Mouse (Mus musculus) stomach, embryonic 14.5 days (tissue): Measurements from ENCODE around the gene Junb. TPM values are rescaled to one million over a fixed set of nuclear protein-coding genes. Genes with fewer than 3 reads are reported as not detected.
A peak's percentile ranks its signal among the peaks of the same experiment; 100 is the strongest.

ENCODE experiments used
- ATAC-seq: fragments of 200-750 bp; cut with Nextera tagmentation; 2 replicates; pipeline ENCODE4 v1.8.0; 2017; ENCODE audit warnings: low read depth, moderate TSS enrichment; ENCODE audit not compliant: insufficient number of reproducible peaks, insufficient read depth, low FRiP score
- H3K27ac ChIP-seq: fragments of 300-500 bp; sonication (generic); 2 replicates; pipeline ENCODE4 v1.5.1; 2014; ENCODE audit warnings: mild to moderate bottlenecking, low read length, moderate library complexity, mixed read lengths
- H3K27me3 ChIP-seq: fragments of 300-500 bp; sonication (generic); 2 replicates; pipeline ENCODE4 v1.6.1; 2014; ENCODE audit warnings: low read length, control low read depth, mixed read lengths; ENCODE audit not compliant: control insufficient read depth, insufficient read depth
- H3K36me3 ChIP-seq: fragments of 300-500 bp; sonication (generic); 2 replicates; pipeline ENCODE4 v1.6.1; 2014; ENCODE audit warnings: mild to moderate bottlenecking, control low read depth, low read length, moderate library complexity, mixed read lengths; ENCODE audit not compliant: control insufficient read depth, insufficient read depth
- H3K4me1 ChIP-seq: fragments of 300-500 bp; sonication (generic); 2 replicates; pipeline ENCODE4 v1.6.1; 2014; ENCODE audit warnings: low read length, control low read depth, mixed read lengths; ENCODE audit not compliant: control insufficient read depth, insufficient read depth
- H3K4me2 ChIP-seq: fragments of 300-500 bp; sonication (generic); replicated peaks from 2 replicates; pipeline ENCODE4 v1.6.1; 2014; ENCODE audit warnings: low read depth, low read length, control low read depth
- H3K4me3 ChIP-seq: fragments of 300-500 bp; sonication (generic); 2 replicates; pipeline ENCODE4 v1.5.1; 2014; ENCODE audit warnings: low read depth, low read length, control low read depth
- H3K9ac ChIP-seq: fragments of 300-500 bp; sonication (generic); replicated peaks from 2 replicates; pipeline ENCODE4 v1.6.1; 2014; ENCODE audit warnings: low read depth, mild to moderate bottlenecking, control low read depth, low read length, moderate library complexity, mixed read lengths
- H3K9me3 ChIP-seq: fragments of 300-500 bp; sonication (generic); 2 replicates; pipeline ENCODE4 v1.6.1; 2016; ENCODE audit warnings: low read depth, low read length, control low read depth; ENCODE audit not compliant: control insufficient read depth
- WGBS: fragments of 180-500 bp; shearing (Covaris S2); extraction: QIAGEN DNeasy Blood & Tissue Kit; methylation state at CpG from one replicate; pipeline ENCODE4 v1.1.7; 2014; 5-methylcytosine and 5-hydroxymethylcytosine counted together
- polyA plus RNA-seq: library from polyadenylated mRNA; unstranded; fragments of >200 nt; fragmentation: Nextera tagmentation; extraction: Ambion mirVana; gene quantifications from 2 replicates; pipeline ENCODE4 v1.2.1, GENCODE M21; 2014

Gene Junb
- polyA plus RNA-seq, 1 experiment from 2014 or later: 16.9 TPM

DNA sequence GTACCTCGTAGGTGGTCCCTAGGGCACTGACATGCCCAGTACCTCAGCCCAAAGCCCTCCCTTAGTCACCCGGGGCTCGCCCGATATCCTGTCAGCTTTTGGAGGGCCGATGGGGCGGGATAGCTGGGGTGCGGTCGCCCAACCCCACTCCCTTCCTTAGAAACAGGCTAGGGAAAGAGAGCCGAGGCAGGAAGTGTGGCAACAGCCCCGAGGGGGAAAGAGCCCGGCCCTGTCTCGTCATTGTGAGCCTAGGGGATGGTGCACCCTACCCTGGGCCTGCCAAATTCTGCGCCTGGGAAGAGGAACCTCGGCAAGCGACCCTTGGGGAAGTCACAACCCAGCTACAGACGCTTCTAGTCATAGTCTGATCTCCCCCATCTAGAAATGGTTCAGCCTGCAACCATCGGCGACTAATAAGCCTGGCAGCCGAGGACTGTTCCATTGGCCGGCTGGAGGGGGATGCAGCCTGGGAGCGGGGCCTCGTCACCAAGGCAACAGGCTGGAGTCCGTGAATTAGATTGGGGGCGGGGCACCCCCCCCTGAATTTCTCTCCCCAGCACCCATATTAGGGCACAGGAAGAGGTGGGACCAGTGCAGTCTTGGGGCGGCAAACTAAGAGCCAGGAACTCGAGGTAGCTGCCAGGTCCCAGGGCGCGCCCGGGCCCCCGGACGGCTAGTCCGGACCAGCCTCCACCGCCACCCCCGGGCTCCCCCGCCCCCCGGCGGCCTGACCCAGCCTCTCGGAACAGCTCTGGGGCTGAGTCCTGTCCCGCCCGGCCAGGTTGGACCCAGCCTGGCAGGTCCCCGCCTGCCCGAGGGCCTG lies 1.3 kb upstream of the Junb start:
- peak; percentile 38 for ATAC-seq
- WGBS: 3% methylated on average over 40 of the region's 42 CpGs
- H3K9ac ChIP-seq: peak overlapping the region; percentile 18; the same call in 1 of the 2 replicates
- no peaks in the 10 kb centered on the region for H3K27me3 ChIP-seq
- H3K9me3 ChIP-seq: no peaks in the 10 kb centered on the region
- peak overlapping the region; percentile 89 for H3K27ac ChIP-seq
- H3K36me3 ChIP-seq: no peaks in the 10 kb centered on the region
- peak overlapping the region; percentile 99 for H3K4me2 ChIP-seq
- peak overlapping the region; percentile 56 for H3K4me3 ChIP-seq
- H3K4me1 ChIP-seq: peaks cover 64% of the 10 kb centered on the region

DNA sequence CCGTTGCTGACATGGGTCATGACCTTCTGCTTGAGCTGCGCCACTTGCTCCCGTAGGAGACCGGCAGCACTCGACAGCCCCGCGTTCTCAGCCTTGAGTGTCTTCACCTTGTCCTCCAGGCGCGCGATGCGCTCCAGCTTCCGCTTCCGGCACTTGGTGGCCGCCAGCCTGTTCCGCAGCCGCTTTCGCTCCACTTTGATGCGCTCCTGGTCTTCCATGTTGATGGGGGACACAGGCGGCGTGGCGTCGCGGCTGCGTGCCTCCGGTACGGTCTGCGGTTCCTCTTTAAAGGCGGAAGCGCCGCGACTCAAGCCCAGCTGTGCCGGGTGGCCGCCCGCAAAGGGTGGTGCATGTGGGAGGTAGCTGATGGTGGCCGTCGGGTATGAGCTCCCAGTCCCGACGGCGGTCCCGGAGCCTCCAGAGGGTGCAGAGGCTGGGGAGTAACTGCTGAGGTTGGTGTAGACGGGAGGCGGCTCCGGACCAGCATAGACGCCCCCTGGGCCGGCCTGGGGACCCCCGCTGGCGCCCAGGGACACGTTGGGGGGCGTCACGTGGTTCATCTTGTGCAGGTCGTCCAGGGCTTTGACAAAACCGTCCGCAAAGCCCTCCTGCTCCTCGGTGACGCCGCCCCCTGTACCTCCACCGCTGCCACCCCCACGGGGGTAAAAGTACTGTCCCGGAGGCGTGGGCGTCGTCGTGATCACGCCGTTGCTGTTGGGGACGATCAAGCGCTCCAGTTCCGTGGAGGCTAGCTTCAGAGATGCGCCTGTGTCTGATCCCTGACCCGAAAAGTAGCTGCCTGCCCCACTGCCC lies 877 bp downstream of the Junb start:
- Histone ChIP-seq H3K9ac (peak overlapping the region; percentile 63), H3K27ac (peak overlapping the region; percentile 74), H3K36me3 (peaks cover 12% of the 10 kb centered on the region), H3K9me3 (no peaks in the 10 kb centered on the region), H3K4me2 (peak overlapping the region; percentile 99), H3K27me3 (no peaks in the 10 kb centered on the region), H3K4me1 (peaks cover 53% of the 10 kb centered on the region), H3K4me3 (peak overlapping the region; percentile 56)
- WGBS: 1% methylated on average over 70 of the region's 70 CpGs
- ATAC-seq: no peak

DNA sequence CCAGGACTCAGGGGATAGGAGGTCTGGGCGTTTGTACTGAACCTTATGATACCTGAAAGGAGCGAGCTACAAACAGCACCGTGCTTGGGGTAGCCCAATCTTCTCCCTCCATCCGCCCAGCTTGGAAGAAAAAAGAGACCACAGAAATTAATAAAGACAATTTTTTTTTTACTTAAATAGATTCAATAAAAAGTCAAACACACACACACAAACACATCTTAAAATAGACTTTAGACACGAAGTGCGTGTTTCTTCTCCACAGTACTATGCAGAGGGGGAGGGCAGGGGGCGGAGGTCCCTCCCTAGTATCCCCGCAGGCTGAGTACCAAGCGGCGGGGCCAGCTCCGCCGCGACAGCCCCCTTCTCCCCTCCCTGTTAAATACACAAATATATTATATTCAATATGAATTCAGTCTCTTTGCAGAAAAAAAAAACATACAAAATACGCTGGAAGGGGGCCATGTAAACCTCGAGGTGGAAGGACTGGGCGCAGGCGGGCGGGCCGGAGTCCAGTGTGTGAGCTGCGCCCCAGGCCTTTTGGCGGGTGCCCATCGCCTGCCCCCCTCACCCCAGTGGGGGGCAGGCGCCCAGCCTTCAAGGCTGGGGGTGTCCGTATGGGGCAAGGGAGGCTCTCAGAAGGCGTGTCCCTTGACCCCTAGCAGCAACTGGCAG lies 1.6 kb downstream of the Junb start:
- peak overlapping the region; percentile 83; the same call in 1 of the 2 replicates for H3K27ac ChIP-seq
- peaks cover 19% of the 10 kb centered on the region for H3K36me3 ChIP-seq
- H3K9ac ChIP-seq: peak overlapping the region; percentile 63; the same call in 1 of the 2 replicates
- H3K9me3 ChIP-seq: no peaks in the 10 kb centered on the region
- peak overlapping the region; percentile 56 for H3K4me3 ChIP-seq
- H3K4me2 ChIP-seq: peak overlapping the region; percentile 99
- H3K27me3 ChIP-seq: no peaks in the 10 kb centered on the region
- H3K4me1 ChIP-seq: peaks cover 50% of the 10 kb centered on the region
- 2% methylated on average over 25 of the region's 25 CpGs for WGBS
- no peak for ATAC-seq

DNA sequence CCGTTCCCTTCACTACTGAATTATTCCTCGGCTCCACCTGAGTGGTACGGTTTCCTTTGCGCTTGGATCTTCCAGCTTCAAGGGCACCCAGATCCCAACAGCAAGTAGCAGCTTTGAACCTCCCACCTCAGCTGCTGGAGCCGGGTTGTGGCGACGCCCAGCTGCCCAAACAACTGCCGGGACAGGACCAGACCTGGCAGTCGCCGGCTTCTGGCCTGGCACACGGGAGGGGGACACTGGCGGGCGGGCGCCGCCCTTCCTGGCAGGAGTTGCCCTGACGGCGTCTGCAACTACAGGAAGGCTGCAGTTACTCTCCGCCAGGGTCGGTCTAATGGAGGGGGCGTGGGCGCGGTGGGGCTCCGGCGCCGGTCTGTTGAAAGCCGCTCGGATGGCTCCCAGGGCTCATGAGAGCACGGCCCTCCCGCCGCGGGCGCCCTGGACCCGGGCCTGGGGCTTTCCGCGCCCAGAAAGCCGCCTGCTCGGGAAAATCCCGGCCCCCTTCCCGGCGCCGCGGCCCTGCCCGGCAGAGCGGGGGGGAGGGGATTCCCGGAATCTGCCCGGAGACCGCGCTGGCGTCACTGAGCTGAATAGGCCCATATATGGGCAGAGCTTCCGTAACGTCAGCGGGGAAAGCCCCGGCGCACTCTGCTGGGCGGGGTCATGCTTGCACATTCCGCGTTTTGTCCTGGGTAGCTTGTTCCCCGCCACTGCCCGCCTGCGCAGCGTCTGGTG lies 2.3 kb downstream of the Junb start:
- Histone ChIP-seq H3K9ac (peak overlapping the region; percentile 63), H3K27ac (peak overlapping the region; percentile 83), H3K4me2 (peak overlapping the region; percentile 99), H3K4me3 (peak overlapping the region; percentile 56), H3K36me3 (peaks cover 26% of the 10 kb centered on the region), H3K27me3 (no peaks in the 10 kb centered on the region), H3K9me3 (no peaks in the 10 kb centered on the region), H3K4me1 (peaks cover 43% of the 10 kb centered on the region)
- peak; percentile 77 for ATAC-seq
- under 1% methylated on average over 61 of the region's 61 CpGs for WGBS

DNA sequence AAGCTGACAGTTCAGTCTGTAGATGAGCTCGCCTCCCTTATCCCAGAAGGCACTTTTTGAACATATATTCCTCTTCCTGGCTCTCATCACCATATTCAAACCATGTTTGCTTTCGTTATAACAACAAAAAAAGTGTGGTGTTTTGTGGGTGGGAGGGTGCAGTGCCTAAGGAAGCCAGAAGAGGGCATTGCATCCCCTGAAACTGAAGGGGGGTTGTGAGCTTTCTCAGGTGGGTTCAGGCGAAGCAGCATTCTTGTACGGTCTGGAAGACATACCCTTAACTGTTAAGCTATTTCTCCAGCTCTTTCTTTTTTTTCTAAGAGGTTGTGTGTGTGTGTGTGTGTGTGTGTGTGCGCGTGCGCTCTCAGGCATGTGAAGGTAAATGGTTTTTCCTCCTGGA lies 3.1 kb downstream of the Junb start:
- Histone ChIP-seq H3K4me1 (peaks cover 43% of the 10 kb centered on the region), H3K27ac (no peak overlapping the region), H3K27me3 (no peaks in the 10 kb centered on the region), H3K4me2 (peak overlapping the region; percentile 99; the same call in 1 of the 2 replicates), H3K4me3 (no peak overlapping the region), H3K36me3 (peaks cover 30% of the 10 kb centered on the region), H3K9ac (no peak overlapping the region), H3K9me3 (no peaks in the 10 kb centered on the region)
- WGBS: 33% methylated on average over 7 of the region's 7 CpGs
- ATAC-seq: no peak

DNA sequence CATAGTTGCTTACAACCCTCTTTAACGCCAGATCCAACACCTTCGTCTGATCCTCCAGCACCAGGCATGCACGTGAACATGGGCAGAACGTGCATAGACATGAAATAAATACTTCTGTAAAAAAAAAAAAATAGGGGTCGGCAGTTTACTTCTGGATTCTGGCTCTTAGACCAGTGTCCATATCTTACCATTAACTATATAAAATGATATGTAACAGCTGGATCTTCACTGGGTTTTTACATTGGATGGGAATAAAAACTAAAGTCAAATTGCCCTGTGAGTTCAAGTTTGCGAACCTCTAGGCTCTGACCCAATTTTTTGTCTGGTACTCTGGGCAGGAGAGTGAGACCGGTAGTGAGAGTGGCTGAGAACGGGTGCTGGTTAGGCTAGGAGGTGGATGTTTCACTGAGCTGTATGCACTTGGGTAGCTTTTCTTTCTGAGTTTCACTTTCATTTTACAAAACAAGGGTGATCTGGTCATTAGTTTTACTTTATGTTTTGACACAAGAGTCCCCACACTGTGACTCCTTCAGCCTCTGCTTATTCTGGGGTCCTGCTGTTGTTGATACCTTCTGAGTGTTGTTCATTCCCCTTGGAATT lies 3.9 kb downstream of the Junb start:
- H3K27ac ChIP-seq: no peak overlapping the region
- ATAC-seq: no peak
- no peak overlapping the region for H3K4me2 ChIP-seq
- no peaks in the 10 kb centered on the region for H3K27me3 ChIP-seq
- H3K9me3 ChIP-seq: no peaks in the 10 kb centered on the region
- peaks cover 30% of the 10 kb centered on the region for H3K36me3 ChIP-seq
- 74% methylated on average over 8 of the region's 8 CpGs for WGBS
- no peak overlapping the region for H3K4me3 ChIP-seq
- no peak overlapping the region for H3K9ac ChIP-seq
- peaks cover 37% of the 10 kb centered on the region for H3K4me1 ChIP-seq

DNA sequence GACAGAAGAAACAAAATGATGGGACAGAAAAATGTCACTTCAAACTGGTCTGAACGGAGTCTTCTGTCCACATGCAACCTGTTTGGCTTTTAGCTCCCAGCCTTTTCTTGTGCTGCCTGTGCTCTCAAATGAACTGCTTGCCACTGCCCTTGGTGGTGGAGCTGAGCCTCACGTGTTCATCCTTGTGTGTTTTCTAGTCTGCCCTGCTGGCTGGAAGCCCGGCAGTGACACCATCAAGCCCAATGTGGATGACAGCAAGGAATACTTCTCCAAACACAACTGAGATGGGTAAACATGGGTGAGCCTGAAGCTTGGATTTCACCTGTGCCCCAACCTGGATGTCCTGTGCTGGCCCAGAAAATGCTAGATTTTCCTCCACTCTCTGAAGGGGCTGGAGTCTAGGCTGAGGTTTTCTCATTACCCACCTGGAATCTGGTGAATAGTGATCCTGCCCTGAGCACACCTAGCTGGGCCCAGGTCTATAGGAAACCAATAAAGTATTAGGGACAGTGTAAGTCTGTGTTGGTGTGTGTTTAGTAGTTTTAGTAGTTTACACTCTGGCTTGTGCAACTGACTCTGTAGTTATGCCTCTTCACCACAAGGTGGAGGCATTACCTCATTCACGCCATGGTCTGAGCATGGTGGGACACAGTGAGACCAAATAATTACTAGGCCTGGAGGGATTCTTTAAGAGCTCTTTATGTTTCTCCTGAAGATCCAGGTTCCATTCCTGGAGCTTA lies 4.5 kb downstream of the Junb start:
- Histone ChIP-seq H3K27ac (no peak overlapping the region), H3K4me3 (no peak overlapping the region), H3K27me3 (no peaks in the 10 kb centered on the region), H3K9ac (no peak overlapping the region), H3K4me2 (no peak overlapping the region), H3K9me3 (no peaks in the 10 kb centered on the region), H3K36me3 (peaks cover 30% of the 10 kb centered on the region), H3K4me1 (peaks cover 30% of the 10 kb centered on the region)
- WGBS: 60% methylated on average over 4 of the region's 4 CpGs
- ATAC-seq: no peak
